Mouse (Mus musculus) liver, adult 2 months (tissue): Measurements from ENCODE around the gene Agr2.

Experiments
- CTCF ChIP-seq: fragments of 200-500 bp; IDR thresholded peaks from 2 replicates; pipeline ENCODE4 v1.5.1; 2011; ENCODE audit warnings: low read depth, low read length, control low read depth
- POLR2A ChIP-seq: fragments of 200-500 bp; IDR thresholded peaks from 2 replicates; pipeline ENCODE4 v1.6.1; 2011; ENCODE audit warnings: low read length, control low read depth; ENCODE audit not compliant: insufficient read depth; ENCODE audit errors: extremely low read depth

DNA sequence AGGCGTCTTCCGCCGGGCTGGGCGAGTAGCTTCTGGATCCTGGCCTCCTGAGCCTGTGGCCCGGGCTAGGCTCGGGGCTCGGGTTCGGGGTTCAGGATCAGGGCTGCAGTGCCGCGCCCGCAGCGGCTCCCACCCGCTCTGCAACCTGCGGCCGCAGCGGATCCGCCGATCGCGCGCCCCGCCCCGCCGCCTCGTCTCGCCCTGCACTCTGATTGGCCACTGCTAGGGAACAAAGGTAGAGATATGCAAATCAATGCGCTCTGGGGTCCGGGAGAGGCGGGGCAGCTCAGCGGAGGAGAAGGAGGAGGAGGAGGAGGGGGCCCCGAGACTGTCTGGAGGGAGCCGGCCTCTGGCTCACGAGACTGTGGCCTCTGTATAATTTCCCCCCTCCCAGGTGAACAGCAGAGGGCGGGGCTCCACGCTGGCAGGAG is 49.7 kb downstream of the Agr2 start, which contains the start of gene Tspan13:
- TF ChIP-seq POLR2A (no peak), CTCF (no peak)
